Mouse (Mus musculus) retina, postnatal 7 days (tissue): Measurements from ENCODE around the gene Clasp1.

Experiments
- DNase-seq: peaks from one replicate; pipeline ENCODE4 v3.0.0-alpha.2; 2012; ENCODE audit warnings: low read depth, low spot score

Gene Clasp1

DNA sequence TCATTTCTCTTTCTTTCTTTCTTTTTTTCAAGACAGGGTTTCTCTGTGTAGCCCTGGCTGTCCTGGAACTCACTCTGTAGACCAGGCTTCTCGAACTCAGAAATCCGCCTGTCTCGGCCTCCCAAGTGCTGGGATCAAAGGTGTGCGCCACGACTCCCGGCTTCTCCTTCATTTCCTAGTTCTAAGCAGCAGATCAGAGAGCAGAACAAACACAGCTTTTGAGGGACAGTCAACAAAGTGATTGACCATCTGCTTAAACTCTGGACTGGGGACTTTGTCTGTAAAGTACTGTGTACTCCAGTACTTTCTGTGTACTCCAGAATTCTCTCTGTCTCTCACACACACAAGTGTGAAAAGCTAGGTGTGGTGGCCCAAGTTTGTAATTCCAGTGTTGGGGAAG, 14.1 kb downstream of the Clasp1 start:
- DNase-seq = no peak

DNA sequence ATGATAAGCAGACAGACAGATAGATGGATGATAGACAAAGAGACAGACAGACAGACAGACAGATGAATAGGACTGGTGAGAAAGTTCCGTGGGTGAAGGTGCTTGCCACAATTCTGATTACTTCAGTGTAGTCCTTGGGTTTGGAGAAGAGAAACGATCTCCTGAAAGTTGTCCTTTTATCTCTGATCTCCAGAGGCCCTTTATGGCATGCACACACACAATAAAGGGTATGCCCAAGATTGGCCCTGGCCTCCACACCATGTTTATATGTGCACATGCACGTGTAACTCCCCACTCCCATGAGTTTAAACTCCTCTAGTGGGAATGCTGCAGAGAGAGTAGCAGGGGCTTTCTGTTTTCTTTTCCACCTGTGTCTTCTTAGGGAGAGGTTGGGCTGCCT, 14.6 kb downstream of the Clasp1 start:
- no peak for DNase-seq

DNA sequence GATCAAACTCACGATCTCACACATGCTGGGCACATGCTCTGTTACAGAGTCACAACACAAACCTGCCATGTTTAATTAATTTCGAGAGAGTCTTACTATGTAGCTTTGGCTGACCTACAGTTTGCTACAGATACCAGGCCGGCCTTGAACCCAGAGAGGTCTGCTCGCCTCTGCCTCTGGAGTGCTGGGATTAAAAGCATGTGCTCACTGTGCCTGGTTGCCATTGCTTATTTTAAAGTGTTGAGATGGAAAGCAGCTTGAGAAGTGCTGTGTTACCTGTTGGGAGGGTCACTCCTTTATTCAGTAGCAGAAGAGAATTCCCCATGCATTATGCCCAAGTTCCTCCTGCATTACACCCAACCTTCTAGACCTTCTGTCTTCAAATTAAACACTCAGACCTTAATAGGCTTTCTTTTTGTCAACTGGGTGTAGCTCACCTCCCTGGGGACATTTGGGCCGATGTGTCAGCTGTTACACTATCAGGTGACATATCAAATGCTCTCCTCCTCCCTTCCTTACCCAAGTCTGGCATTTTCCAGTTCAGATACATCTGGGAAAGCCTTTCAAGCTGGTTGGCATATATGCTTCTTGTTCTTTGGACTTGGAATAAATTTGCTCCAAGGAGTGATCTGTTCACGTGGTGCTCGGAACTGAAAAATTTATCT, 18.9 kb downstream of the Clasp1 start:
- no peak for DNase-seq

DNA sequence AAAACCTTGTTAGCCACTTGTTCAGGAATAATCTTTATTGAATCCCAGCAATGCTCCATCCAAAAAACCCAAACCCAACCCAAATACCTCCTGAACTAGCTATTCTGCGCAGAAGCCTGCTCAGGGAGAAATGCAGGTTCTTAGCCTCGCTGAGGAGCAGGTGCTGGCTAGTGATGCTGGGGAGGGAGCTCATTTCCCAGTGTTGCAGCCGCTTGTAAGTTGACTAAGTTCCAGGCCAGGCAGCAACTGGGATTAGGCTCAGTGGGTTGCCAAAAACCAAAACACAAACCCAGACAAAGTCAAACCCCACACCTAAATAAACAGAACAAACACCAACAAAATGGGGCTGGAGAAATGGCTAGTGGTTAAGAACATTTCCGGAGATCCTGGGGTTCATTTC, 20.4 kb downstream of the Clasp1 start:
- no peak for DNase-seq

DNA sequence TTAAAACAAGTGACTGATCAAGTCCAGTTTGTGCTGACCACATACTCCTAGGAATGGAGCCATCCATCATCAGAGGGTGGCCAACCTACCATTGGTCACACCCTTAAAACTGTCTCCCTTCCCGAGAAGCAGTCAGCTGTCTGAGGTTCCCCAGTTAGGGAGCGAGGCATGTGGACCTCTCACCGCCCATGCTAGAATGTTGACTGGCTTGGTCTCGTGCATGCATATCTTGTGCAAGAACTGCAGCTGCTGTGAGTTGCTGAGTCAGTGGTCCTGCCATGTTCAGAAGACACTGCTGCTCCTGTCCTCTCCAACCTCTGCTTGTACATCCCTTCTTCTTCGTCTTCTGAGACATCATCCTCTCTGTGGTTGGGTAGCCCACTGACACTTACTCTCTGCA, 22.0 kb downstream of the Clasp1 start:
- no peak for DNase-seq

DNA sequence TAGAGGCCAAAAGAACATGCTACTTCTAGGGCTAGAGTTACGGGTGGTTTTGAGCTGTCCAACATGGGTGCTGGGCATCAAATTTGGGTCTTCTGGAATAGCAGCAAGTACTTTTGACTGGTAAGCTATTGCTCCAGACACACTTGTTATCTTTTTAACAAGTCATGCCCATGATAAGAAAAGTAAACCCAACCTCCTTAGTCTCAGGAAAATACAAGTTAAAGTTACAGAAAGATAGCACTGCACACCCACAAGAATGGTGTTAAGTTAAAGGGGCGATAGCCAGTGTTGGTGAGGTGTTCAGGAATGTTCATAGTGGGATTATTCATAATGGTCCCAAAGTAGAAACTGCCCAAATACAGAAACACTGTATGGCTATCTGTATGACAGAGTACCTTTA, 24.3 kb downstream of the Clasp1 start:
- no peak for DNase-seq

DNA sequence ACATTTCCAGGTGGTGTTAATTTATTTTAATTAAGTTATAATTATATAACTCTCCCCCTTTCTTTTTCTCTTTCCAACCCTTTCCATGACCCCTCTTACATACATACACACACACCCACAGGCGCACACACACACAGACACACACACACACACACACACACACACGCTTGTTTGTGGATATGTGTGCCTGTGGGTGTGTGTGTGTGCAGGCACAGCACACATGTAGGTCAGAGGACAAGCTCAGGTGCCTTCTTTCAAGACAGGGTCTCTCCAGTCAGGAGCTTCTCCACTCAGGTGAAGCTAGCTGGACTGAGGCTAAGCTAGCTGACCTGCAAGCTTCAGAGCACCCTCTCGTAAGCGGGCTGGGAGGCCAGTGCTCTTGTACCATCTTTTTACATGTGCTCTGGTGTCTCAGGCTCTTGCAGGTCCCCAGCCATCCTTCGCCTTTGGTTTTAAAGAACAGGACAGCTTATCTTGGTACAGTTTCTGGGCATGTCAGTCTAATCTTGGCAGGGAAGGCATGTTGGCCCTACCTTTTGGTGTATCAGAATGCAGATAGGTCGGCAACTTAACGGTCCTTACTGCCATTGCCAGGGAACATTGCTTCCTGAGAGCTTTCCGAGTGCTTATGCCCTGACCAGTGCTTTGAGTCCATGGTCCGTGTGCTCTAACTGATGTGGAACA, 28.3 kb downstream of the Clasp1 start:
- no peak for DNase-seq

DNA sequence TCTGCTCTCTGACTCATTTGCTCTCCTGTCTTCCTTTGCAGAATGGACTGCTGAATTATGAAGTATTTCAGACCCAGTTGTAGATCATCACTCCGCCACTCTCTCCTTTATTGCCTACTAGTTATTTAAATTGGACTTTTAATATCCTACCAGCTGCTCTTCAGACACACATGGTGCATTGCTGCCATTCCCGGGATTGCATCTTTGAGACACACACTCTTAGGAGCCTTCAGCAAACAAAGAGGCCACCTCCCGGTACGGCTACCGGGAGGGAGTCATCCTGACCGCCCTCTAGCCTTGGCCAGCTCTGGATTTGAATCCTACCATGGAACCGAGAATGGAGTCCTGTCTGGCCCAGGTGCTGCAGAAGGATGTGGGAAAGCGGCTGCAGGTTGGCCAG, 30.5 kb downstream of the Clasp1 start:
- DNase-seq = no peak

DNA sequence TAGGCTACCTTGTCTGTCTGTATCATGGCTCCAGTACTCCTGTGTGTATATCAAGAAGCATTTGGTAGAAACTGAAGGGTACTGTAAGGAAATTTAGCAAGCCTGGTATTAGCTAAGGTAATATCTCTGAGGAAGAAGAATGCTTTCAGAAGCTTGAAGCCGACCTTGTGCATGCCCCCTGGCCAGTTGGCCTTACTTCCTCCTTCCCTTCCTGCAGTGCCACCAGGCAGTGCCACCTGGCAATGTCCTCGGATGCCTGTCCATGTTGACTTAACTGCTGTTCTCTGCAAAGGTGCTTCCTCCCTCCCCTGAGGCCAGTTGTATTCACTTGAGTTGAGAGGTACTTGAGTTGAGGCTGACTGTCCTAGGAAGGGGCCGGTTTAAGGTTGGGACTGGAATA, 32.3 kb downstream of the Clasp1 start:
- DNase-seq = no peak

DNA sequence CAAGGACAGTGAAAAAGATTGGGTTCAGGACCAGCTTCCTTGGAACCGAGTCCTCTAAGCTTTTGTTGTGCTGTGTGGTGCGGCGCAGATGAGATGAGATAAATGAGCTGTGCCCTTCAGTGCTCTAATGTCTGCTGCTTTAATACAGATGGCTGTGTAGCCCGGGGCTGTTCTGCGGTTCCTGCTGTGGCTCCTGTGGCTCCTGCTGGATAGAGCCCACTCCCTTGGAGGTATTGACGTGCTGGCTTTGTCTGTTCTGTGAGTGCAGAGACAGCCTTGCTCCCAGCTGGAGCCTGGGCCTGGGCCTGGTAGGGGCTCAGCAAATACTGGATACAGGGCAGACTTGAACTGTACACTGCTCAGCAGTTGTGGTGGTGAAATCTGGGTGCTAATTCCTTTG, 34.0 kb downstream of the Clasp1 start:
- no peak for DNase-seq

DNA sequence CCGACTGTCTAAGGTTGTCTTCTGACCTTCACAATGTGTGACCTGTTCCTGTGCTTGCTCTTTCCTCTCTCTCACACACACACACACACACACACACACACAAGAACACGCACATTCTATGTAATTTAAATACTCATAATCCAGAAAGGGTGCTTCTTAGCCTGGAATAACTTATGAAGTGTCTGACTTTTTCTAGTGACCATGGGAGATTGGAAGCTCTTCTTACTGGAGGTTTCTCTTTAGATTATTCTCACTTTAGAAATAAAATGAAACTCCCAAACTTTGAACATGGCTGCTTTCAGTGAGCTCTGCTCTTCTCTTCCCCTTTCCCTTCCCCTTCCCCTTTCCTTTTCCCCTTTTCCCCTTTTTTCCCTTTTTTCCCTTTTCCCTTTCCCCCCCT, 37.1 kb downstream of the Clasp1 start:
- DNase-seq = no peak

DNA sequence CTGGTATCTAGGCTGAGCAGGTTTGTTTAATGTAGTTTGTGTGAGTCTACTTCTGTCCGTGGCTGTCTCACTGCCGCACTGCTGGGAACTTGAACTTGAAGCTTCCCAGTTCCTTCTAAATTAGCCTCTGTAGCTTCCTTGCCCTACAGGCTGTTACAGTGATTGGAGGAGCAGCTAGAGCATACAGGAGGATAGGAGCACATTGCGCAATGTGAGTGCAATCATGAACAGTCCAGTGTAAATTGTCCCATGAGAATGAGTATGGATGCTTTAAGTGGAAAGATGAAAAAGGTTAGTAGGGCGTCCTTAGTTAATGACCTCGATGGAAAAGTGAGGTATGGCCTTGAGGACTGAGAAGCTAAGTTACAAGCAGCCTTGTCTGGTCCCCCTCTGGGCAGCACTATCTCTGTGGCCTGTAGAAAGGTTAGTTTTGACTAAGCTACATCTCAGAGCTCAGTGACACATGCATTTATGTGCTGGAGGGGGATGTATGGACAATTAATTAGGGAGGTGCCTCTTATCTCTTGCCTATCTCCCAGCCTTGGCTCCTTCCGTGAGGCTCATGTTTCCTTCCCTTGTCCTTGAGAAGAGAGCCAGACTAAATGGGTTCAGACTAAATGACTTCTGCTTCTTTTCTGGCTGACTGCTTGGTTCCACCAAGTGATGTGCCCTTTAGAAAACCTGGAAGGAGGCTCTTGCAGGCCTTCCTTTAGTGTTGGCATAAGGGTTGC, 39.7 kb downstream of the Clasp1 start:
- DNase-seq = no peak

DNA sequence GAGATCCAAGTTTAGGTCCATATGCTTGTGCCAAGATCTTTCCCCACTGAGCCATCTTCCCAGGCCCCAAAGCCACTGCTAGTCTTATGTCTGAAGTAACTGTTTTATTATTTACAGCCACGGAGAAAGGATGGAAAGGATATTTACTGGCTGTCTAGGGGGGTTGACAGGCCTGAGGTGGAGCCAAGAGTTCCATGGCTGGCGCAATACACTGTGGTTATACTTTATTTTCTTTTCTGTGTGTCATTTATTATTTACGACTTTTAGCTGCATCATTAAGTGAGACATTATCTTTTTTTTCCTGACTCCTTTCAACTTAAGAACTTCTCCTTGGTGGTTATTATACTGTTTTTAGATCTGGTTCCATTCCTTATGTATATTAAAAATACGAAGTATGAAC, 42.7 kb downstream of the Clasp1 start:
- DNase-seq = no peak

DNA sequence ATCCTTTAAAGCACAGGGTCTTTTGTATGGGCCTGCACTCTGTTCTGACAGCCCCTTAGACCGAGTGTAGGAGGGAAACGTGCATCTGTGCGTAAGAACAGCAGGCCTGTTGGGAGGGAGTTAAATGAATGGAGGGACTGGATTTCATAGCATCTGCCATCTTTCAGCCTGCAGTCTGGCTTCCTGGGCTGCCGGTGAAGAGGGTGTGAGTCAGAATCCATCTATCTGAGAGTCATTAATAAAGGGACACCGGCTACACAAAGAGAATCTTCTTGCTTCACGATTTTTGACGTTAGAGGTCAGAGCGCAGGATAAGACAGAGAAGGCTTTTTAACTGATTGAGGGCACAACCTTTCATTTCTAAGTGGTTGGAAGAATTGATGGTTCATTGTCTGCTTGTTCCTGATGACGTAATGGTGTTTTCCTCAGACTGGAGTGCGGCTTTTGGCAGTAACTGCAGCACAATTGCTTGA, 46.2 kb downstream of the Clasp1 start:
- DNase-seq = no peak

DNA sequence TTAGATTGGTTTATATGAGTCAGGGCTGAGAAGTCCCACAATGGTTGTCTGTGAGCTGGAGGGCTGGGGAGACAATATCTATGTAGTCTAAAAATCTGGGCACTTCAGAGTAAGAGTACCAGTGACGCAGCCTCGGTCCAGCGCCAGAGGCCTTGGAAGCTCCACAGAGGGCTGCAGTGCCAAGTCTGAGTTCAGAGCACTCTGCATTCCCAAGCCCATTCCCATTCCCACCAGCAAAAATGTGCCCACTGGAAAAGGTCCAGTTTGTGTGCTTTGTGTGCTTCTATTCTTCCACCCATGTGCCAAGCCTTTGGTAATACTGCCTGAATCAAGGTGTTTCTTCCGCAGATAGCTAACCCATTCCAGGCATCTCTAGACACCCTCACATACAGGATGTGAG, 49.0 kb downstream of the Clasp1 start:
- DNase-seq = no peak

DNA sequence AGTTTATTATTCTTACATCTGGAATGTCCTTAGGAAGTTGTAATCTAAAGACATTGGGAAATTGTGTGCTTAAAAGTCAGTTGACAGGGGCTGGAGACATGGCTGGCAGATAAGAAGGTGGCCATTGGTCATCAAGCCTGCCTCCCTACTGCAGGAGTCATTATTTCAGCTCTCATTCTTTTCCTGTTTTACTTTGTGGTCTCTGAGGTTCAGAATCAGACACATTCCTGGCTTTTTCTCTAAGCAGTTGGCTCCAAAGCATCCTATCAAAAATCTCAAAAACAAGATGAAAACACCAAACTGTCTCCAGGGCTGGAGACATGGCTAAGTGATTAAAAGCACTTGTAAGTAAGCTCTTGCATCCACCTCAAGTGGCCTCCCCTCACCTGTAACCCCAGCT, 49.5 kb downstream of the Clasp1 start:
- DNase-seq = no peak

DNA sequence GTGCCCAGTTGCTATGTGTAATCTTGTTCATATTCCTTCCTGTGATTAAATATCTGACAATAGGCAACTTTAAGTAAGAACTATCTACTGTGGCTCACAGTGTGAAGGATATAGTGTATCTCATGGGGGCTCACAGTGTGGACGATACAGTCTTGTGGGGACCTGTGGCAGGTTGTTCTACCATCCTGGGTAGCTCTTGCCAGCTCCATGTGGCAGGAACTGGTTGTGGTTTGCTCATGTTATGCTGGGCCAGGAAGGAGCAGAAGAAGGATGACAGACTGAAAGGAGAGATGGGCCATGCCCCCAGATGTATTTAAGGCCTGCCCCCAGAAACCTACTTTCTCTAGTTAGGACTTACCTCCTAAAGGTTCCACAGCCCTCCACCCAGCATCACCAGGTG, 51.7 kb downstream of the Clasp1 start:
- DNase-seq = no peak

DNA sequence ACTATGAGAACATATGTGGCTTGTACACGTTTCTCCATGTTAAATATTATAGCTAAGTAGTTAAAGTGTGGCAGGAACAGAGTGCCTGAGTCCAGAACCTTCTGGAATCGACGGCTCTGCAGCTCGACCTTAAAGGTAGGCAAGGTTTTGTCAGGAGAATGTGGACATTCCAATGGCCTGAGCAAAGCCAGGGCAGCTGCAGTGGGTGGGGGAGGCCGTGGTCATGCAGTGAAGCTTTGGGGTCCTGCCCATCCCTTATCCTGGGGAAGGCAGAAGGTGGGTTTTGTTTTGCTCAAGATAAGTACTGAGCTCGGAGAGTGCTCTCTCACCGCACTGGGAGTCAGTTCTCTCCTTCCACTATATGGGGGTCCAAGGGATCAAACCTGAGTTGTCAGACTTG, 55.6 kb downstream of the Clasp1 start:
- DNase-seq = no peak

DNA sequence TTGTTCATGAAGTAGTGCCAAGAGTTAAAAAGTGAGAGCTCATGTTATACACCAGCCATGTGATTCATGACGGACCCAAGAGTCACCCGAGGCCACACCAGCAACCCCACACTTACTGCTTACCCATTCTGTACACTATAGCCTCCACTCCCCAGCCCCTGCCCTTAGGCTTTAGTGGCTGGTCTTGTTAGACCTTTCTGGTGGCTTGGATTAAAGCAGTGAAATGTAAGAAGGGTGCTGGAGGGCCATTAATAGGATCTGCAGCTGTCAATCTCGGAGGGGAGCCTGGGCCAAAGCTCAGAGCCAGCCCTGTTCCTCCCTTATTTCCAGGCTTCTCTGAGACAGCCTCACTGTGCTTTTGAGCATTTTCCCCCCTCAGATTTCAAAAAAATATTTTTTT, 56.1 kb downstream of the Clasp1 start:
- no peak for DNase-seq

DNA sequence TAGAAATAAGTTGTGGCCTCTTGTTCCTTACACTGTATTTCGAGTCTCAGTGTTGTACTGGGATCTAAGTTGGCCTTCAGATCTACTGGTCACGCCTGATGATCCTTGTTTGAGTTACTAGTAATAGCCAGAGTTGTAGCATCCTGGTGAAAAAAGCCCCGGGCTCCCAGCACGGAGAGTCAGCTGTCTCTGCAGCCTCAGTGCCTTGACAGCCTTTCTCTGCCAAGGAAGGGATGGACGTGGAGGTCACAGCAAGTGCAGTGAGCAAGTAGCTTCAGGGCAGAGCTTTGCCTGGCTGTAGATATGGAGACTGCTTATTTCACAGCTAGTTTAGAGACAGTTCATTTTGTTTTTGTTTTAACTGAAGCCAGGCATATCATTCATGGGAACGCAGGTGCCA, 56.6 kb downstream of the Clasp1 start:
- DNase-seq = no peak

DNA sequence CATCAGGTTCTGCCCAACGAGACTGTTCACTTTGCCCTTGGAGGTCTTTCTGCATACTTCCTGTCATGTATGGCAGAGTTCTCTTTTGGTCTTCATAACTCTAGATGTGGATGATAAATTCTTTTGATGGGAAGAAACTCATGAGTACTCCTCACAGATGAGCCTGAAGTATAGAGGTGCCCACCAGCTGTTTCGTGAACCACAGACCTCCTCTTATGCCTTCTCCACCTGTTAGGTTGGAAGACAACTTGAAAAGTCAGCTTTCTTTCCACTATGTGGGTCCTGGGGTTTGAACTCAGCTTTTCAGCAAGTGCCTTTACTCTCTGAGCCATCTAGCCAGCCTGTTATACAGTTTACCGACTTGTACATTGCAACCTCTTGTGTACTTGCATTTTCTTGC, 57.1 kb downstream of the Clasp1 start:
- no peak for DNase-seq

DNA sequence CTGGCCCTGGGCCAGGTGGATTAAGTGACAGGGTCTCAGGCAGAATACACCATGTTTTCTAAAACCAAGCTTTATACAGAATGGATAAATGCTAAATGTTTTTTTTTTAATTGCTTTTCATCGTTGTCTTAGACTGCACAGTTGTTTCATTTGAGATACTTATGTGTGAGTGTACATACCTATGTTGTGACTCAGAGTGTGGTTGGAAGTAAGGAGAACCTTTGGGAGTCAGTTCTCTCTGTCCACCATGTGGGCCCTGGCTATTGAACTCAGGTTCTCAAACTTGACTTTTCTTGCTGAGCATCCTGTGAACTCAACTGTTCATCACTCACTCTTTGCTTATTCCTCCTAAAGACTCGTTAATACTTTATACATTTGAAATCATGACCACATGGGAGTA, 58.3 kb downstream of the Clasp1 start:
- no peak for DNase-seq

DNA sequence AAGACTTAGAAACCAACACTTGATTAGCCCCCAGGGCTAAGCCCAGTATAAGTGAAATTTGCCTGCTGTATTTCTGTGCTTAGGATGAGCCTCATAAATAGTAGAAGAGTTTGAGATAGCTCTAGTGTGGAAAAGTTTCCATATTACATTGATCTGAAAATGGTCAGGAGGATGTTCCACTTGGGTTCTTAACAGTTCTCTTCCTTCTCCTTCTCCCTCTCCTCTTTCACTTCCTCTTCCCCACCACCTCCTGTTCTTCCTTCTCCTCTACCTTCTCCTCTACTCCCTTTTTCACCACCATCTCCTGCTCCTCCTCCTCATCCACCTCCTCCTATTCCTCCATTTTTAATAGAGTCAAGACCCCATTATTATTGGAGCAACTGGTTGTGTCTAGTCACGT, 59.4 kb downstream of the Clasp1 start:
- no peak for DNase-seq
